Mouse (Mus musculus) right cerebral cortex, postnatal 10 days (tissue): ENCODE measurements at regions not wholly inside any gene's neighbourhood (a gene's known extent, or its start where the extent isn't known, plus 50 kb on each side); places are given as distances from the start of the nearest gene placed in this dataset.

ENCODE experiments used
- DNase-seq, 2 experiments: peaks; one replicate each; pipeline ENCODE4 v3.0.0; 2021; ENCODE audit warnings: low spot score in 2 of 2

- DNase-seq = no peak
These were observed 150.5 kb upstream of the Wdr11 start for GRCm38 (mm10) chr7:129441085-129441617.

- no peak for DNase-seq
These were observed 122.2 kb upstream of the Wdr11 start for GRCm38 (mm10) chr7:129469496-129469895.

GRCm38 (mm10) chr7:129483736-129484135 lies 107.9 kb upstream of the Wdr11 start:
- DNase-seq = peak in 1 of 2 experiments; percentile 32

GRCm38 (mm10) chr7:129506894-129507293 lies 84.8 kb upstream of the Wdr11 start:
- peak; percentile 29 to 33 for DNase-seq

GRCm38 (mm10) chr7:129509631-129510132 lies 82.0 kb upstream of the Wdr11 start:
- DNase-seq = no peak

GRCm38 (mm10) chr7:129514619-129515018 lies 77.0 kb upstream of the Wdr11 start:
- DNase-seq = no peak

GRCm38 (mm10) chr7:129524369-129524915 lies 67.2 kb upstream of the Wdr11 start:
- DNase-seq = no peak

GRCm38 (mm10) chr7:129525985-129526384 lies 65.7 kb upstream of the Wdr11 start:
- DNase-seq = no peak

GRCm38 (mm10) chr7:129528263-129528662 lies 63.4 kb upstream of the Wdr11 start:
- no peak for DNase-seq

- DNase-seq = peak in 1 of 2 experiments; percentile 31
These were observed 58.2 kb upstream of the Wdr11 start for GRCm38 (mm10) chr7:129533366-129533905.
